Mouse (Mus musculus) G1E (cell line): Measurements from ENCODE around the gene Inca1.

Experiments used
- CTCF ChIP-seq: IDR thresholded peaks from 2 replicates; pipeline ENCODE4 v1.5.1; 2012; ENCODE audit warnings: low read depth, low read length, inconsistent platforms, mixed read lengths
- POLR2AphosphoS5 ChIP-seq: IDR thresholded peaks from 2 replicates; pipeline ENCODE4 v1.6.1; 2012; ENCODE audit warnings: low read depth, low read length, inconsistent platforms; ENCODE audit not compliant: insufficient replicate concordance
- TAL1 ChIP-seq: conservative IDR thresholded peaks from 2 replicates; pipeline ENCODE4 v1.6.1; 2012; ENCODE audit warnings: low read depth, low read length, inconsistent platforms, mixed read lengths

DNA sequence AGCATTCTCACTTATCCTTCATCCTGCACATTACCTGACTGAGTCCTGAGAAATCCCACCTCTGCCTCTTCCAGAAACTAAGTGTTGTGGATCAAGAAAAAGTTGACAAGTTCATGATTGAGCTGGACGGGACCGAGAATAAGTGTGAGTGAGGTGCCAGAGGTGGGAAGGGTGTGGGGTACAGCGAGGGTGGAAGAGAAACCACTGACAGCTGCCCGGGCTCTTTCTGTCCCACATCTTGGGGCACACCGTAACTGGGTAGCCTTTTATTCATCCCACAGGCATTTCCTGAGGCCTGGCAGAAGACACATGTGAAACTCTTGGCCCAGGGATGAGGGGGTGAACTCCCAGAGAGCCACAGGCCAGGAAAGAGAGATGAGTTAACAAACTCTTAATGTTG is 41.4 kb downstream of the Inca1 start:
- TF ChIP-seq POLR2AphosphoS5 (no peak), CTCF (no peak), TAL1 (no peak)
